Mouse (Mus musculus) heart, adult 11 months (tissue): ENCODE results near the gene Ppp6r1.
A peak's percentile ranks its signal among the peaks of the same experiment; 100 is the strongest.

Source experiments
- DNase-seq: peaks from one replicate; pipeline ENCODE4 v3.0.0; 2022

The Ppp6r1 gene

DNA sequence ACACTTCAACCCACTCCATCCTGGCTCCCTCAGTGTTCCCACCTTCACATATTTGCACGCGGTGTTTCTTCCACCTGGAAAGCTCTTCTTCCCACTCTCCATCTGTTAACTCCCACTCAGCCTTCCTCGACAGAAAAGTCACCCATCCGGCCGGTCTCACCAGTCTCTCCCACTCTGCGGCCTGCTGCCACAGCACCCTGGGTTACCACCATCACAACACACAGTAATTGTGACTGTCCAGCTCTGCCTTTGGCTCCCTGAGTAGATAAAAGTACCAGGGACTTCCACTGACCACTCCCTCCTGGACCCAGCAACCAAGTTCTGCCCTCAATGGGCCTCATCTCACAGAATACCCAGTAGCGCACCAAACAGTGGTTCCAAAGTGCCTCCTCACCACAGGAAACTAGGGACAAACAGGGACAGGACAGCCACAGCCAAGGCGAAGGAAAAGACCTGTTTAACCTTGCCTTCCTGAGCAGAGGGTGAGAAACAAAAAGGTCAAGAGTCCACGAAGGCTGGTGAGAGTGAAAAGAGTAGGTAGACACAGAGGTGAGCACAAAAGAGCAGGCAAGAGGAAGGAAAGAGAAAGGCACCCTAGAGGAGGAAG lies 1.2 kb downstream of the Ppp6r1 start:
- DNase-seq, result peak; percentile 92

DNA sequence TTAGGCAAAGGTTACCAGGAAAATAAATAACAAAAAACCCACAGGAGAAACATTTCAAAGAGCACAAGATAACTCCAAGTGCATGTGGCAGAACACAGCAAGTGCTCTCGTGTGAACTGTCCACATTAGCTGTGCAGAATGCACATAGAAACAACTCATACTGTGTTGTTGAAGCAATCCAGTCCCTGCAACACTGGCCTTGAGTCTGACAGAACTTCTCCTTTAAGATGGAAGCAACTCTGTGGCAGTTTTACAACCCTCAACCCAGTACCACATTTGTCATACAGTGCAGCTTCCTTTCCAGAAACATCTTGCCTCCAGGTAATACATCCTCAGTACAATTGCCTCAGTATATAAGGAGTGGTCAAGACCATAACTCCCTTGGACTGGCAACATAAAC lies 2.0 kb downstream of the Ppp6r1 start:
- DNase-seq, result no peak

GRCm38 (mm10) chr7:4655916-4656315 lies 2.9 kb downstream of the Ppp6r1 start:
- DNase-seq, result no peak

- DNase-seq, result no peak
Observed at GRCm38 (mm10) chr7:4655393-4655792, 3.4 kb downstream of the Ppp6r1 start.

DNA sequence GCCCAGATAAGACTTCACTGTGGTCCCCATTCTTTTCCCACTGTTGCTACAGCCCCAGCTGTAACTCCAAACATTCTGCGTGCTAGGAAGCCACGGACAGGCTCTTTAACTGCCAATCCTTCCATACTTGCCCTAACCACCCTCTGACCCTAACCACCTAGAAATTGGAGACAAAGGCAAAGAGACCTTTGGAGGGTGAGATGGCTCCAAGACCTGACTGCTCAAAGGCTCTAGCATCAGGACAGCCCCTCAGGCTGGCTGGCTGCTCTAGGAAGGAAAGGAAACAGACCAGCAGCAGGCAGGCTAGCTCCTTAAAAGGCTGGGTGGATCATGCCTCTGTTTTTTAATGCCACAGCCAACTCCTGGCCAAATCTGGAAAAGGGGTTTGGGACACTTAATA lies 4.6 kb downstream of the Ppp6r1 start:
- peak; percentile 74 for DNase-seq

DNA sequence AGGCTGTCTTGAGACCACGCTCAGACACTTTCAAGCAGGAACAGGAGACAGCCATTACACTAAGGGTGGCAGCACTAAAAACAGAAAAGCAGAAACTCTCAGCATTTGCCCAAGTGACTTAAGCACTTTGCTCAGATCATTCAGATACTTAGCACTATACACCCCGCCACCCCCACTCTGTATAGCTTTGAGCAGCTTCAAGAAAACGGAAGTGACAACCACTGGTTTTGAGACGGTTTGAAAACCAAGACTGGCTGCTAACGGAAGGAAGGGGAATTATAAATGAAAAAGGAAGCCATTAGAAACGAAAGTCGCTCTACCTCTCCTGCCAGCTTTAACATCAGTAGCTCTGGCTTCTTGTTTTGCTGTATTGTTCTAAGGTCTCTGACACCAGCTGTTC lies 5.0 kb downstream of the Ppp6r1 start:
- DNase-seq, result peak; percentile 95

DNA sequence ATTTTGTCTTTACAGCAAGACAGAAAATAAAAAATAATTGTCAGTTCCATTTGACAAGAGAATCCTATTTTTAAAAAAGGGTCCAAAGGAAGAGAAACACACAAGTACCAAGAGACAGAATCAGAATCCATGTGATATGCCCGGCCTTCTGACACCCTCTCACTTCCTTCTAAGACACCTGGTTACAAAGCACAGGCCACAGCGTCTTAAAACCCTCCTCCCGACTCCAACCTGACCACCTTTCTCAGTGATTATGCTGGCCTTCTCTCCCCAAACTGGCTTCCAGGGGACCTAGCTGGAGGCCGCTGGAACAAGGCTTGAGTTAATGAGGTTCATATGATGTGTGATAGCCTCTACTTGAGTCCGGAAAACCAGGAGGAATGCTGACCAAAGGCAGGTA lies 5.5 kb downstream of the Ppp6r1 start:
- DNase-seq, result no peak

DNA sequence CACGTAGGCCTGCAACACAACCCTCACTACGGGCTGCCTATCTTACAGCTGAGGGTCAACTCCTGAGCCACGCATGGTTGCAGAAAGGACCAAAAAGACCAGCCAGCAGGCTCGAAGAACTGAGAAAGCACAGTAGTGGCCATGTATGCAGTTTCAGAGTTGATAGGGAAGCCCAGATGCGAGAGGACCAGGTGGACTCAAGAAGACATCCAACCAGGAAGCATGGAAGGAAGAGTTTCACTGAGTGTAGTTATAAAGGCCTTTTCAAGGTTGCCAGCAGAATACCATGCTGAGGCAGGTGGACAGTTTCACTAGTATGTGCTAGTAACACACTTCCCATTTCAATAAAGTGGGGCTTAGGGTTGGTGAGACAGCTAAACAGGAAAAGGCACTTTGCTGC lies 6.1 kb downstream of the Ppp6r1 start:
- DNase-seq, result peak; percentile 80

DNA sequence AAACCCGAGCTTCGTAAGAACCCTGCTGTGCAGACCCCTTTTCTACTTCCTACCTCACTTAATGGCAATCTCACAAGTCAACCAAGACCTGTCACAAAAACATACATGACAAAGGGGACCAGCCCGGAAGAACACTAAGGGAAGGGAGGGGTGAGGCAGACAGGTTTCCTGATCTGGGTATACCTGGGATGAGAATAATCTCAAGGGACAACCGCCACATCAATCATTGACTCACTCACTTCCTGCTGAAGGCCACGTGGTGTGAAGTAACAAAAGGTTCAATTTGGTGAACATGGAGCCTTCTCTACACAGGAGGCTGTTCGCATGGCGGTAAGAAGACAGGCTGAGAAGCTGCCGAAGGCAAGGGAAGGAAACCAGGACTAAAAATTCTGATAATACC lies 7.2 kb downstream of the Ppp6r1 start:
- DNase-seq, result no peak

DNA sequence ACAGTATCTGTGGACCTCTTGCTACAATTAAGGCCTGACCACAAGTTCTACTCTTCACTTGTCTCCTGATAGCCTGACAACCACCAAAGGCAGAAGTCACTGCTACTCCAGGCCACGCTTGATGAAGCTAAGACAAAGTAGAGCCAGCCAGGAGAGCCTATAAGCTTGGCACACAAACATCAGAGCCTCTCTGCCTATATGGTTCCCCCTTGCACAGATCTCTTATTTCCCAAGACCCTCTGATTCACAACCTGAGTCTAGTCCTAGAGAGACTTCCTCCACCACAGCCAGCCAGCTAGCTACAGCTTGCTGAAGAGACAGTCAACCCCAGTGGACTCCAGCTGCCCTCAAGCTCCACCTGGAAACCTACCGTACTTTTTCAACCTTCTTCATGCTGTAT lies 10.8 kb downstream of the Ppp6r1 start:
- no peak for DNase-seq

DNA sequence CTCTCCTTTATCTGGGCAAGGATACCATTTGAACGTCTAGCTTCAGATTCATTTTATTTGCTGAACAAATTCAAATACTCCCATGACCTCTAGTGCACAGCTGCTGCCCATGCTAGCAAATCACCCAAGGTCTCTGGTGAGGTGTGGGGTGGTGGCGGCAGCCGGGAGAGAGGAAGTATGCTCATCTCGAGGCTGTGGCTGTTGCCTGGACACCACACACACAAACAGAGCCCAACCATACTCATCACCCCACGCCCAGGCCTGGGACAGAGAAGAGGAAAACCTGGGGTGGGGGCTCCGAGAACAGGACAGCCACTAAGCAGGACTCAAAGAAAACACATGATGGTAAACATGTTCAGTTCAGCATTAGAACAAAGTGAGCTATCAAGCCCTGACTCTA lies 11.5 kb downstream of the Ppp6r1 start:
- peak; percentile 96 for DNase-seq

GRCm38 (mm10) chr7:4646806-4647205 lies 12.0 kb downstream of the Ppp6r1 start:
- DNase-seq, result no peak

DNA sequence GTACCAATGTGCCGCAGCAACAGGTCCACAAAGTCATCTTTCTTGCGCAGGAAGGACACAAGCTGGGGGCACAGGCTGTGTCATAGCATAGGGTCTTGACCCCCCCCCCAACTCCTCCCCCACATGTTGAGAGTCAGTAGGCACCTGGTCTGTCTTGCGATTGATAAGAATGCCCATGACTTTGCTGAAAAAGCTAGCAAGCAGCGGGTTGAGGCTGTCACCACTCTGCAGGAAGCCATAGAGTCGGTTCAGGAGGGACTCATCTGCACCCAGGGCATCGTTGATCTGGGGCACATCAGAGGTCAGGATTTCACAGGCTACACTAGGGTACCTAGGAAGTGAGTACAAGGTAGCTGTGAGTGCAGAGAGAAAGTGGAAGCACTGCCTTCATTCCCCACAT lies 15.6 kb downstream of the Ppp6r1 start:
- no peak for DNase-seq

GRCm38 (mm10) chr7:4641956-4642355 lies 16.9 kb downstream of the Ppp6r1 start:
- no peak for DNase-seq

DNA sequence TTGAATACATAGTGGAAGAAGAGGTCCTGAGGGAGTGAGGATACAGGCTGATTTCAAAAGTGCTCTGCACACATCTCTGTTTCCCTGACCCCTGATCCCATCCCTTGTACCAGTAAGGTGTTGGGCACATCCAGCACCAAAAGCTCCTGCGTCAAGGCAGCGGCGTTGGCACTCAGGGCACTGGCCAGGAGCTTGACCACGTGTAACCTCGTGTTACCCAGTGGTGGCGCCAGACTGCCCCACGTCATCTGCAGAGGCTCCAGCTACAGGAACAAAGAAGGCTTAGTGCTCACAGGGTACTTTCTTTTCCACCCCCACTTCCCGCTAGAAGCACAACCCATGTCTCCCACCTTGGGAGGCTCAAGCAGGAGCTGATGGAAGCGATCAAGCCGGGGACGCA lies 17.7 kb downstream of the Ppp6r1 start:
- no peak for DNase-seq

DNA sequence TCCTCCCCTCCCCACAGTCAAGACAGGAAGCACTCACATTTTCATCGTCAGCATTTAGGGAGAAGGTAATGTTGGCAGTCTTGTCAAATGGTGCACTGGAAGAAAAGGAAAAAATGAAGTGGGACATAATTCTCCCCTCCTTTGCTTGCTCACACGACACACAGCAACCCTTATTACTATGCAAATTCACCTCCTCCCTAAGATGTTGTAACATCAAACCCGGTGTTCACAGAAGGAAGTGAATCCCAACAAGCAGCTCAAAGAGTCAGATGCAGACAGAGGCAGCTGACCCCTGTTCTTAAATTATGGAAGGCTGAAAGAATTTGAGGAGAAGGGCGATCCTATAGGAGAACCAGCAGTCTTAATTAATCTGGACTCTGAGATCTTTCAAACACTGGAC lies 22.6 kb downstream of the Ppp6r1 start:
- peak; percentile 53 for DNase-seq

GRCm38 (mm10) chr7:4631031-4631430 lies 27.8 kb downstream of the Ppp6r1 start, which contains the start of gene Tmem86b:
Gene Tmem86b, minus strand, starts transcription at chr7:4631422.
- DNase-seq, result peak; percentile 85

DNA sequence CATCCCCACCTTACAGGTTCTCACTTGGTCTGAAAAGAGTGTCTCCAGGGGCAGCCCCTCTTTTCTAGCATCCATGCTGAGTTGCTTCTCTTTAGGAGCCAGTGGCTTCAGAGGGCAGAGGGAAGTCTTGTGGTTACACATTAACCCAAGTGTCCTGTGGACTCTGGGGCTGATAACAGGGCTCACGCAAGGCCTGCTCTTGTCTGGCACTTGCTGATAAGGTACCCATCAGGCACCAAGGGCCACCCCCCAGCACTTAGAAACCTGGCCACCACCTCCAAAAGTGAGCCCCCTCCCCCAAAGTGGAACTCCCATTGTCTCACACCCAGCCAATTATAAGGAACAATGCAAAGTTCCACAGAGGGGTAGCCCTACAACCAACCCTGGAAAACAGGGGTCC lies 28.6 kb downstream of the Ppp6r1 start:
- DNase-seq, result no peak

DNA sequence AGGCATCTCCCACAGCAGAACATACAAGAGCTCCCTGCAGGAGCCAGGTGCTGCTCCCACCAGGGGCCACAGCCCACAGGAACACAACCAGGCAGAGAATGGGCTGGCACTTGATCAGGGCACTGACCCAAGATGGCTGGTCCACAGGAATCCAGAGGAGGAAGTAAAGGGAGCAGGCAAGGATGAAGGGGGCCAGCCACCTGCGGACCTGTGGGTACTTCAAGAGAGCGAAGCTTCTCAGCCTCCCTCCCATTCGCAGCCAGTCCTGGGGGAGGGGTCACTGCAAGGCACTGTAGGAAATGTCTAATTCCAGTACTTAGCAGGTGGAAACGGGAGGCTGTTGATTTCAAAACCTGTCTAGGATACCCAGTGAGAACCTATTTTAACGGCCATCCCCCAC lies 29.2 kb downstream of the Ppp6r1 start:
- DNase-seq, result no peak

- DNase-seq, result no peak
Observed at GRCm38 (mm10) chr7:4625928-4626327, 32.9 kb downstream of the Ppp6r1 start.

DNA sequence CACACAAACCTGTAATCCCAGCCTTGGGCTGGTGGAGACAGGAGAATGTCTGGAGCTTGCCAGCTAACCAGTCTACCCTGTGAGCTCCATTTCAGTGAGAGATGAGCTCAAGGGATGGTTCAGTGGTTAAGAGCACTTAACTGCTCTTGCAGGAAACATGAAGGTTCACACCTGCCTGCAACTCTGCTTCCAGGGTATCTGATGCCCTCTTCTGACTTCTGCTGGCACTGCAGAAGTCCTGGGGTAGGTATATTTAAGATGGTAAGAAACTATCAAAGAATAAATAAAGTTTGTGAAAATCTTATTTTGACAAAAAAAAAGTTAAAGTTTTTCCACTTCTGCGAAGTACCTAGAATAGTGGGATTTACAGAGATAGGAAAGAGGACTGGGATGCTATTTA lies 34.5 kb downstream of the Ppp6r1 start:
- no peak for DNase-seq

- no peak for DNase-seq
Observed at GRCm38 (mm10) chr7:4623544-4624189, 35.2 kb downstream of the Ppp6r1 start.

DNA sequence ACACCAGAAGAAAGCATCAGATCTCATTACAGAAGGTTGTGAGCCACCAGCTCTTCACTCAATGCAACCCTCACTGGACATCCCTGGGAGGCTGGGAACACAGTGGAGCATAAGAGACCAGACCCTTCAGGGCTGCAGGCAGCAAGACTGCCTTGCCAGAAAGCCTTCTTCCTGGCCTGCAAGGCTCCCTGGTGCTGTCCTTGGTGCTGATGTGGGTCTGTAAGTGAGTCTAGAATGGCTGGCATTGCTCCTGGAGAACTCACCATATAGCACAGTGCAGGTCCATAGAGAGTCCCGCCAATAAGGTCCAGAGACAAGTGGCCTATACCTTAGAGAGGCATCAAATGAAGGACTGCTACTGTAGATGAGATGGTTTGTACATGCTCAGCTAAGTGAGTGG lies 38.8 kb downstream of the Ppp6r1 start:
- no peak for DNase-seq

- DNase-seq, result peak; percentile 63
Observed at GRCm38 (mm10) chr7:4613740-4614403, 44.9 kb downstream of the Ppp6r1 start.

DNA sequence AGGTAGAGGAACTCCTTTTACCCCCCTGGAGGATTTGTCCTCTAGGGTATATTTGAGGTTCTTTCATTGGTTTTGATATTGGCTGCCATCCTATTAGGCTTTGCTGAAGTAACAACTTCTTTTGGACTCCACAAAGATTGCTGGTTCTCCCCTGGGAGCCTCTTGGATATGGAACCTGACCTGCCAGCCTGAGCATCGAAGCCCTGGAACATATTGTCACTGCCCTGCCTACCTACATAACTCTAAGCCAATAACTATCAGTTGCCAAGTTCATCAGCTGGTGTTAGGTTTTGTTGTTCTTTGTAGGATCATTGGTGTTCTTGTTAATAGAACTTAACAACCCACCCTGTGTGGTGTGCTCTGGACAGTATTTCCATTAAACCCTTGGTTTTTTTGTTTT lies 45.9 kb downstream of the Ppp6r1 start:
- no peak for DNase-seq
